Mouse (Mus musculus) E14TG2a.4 (cell line): ENCODE measurements around the gene Ccdc116.

Experiments used
- CTCF ChIP-seq: conservative IDR thresholded peaks from 2 replicates; pipeline ENCODE4 v1.5.1; 2014; ENCODE audit warnings: low read length
- NANOG ChIP-seq: IDR thresholded peaks from 2 replicates; pipeline ENCODE4 v1.6.1; 2014; ENCODE audit warnings: borderline replicate concordance, low read length, mixed read lengths
- POU5F1 ChIP-seq: IDR thresholded peaks from 2 replicates; pipeline ENCODE4 v1.6.1; 2014; ENCODE audit warnings: low read length, borderline replicate concordance

DNA sequence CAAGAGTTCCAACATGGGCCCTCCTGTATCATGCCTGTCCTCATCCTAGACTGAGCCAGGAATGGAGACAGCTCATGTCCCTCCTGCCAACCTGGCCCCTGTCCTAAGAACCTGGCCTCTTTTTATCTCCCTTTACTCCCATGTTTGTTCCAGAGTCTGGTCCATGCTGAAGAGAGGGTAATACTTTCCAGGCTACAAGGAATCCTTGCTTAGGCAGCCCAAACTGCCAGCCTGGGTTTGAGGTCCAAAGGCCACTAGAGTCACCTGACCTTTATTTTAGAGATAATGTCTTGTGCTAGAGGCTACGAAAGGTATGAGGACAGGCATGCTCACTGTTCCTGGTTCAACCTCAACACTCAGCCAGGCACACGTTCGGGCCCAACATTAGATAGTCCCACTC, 50.1 kb downstream of the Ccdc116 start:
- TF ChIP-seq CTCF = no peak
- no peak for TF ChIP-seq POU5F1
- no peak for TF ChIP-seq NANOG
